Mouse (Mus musculus): Measurements from ENCODE around the gene Cnnm4.

Cnnm4 gene

DNA sequence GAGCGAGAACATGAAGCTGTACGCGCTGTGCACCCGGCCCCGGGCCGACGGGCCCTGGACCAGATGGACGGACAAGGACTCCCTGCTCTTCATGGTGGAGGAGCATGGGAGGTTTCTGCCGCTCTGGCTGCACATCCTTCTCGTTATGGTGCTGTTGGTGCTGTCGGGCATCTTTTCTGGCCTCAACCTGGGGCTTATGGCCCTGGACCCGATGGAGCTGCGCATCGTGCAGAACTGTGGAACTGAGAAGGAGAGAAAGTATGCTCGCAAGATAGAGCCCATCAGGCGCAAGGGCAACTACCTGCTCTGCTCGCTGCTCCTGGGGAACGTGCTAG, 653 bp downstream of the Cnnm4 start:
- no peak for DNase-seq (ENCODE audit: extremely low spot score, low read depth, low spot score)

DNA sequence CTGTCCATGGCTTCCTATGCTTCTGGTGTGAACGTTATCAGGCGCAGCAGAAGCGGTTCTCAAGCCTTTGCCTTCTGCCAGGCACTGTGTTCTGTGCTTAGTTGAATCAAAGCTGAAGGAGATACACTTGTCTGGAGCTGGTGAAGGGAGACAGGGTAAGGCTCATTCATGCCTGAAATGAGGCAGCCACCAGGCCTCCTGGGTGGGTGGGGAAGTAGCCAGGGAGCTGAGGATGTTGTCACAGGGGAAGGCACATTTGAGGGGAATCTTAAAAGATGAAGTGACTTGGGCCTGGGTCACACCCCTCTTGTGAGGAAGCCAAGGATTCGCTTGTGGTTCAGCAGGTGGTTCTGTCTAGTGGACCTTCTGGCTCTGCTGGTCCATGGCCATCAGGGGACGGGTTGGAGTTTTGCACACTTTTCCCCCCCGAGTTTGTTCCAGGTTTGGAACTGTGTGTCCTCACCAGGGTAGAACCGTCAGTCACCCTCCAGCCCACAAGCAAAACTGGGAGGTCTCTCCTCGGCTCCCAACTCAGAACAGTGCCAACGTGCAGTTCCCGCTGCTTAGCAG, 1.9 kb downstream of the Cnnm4 start:
- no peak for DNase-seq (ENCODE audit: extremely low spot score, low read depth, low spot score)

DNA sequence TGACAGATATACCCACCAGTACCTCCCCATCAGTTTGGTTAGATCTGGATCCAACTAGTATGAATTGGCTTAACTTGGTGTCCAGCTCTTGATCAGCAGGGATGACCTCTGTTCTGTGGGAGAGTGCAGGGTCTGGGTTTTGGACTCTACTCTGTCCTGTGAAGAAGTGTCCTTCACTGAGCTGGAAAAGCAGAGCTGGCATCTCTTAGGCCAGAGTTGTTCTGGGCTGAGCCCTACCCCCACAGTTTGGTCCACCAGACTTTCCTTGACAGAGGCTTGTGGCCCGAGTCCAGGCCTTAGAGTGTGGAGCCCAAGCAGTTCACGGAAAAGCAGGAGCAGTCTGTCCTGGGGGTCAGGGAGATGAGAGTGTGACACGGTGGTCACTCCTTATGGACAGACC, 3.2 kb downstream of the Cnnm4 start:
- no peak for DNase-seq (ENCODE audit: extremely low spot score, low read depth, low spot score)

DNA sequence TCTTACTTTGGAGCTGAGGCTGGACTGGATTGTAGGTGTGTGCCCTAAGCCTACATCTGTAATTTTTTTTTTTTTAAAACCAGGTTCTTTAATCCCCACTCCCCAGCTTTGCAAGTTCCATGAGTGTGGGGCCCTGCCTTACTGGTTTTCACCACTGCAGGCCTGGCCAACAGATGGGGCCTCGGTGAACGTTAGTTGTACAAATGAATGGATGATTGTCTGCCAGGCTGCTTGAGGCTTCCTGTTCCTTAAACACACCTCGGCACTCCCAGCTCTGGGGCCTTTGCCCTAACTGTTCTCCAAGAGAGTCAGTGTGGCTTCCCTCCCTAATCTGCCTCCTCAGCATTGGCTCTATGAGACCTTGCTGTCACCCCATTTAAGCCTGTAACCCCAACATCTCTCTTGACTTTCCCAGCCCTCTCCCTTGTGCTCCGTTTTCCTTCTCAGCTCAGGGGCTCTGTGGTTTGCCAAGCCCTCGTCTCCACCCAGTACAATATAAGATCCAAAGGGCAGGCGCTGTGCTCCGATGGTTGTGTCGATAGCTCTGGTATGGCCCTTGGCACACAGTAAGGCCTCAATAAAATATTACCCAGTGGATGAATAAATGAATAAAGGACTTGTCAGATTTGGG, 4.2 kb downstream of the Cnnm4 start:
- no peak for DNase-seq (ENCODE audit: extremely low spot score, low read depth, low spot score)

DNA sequence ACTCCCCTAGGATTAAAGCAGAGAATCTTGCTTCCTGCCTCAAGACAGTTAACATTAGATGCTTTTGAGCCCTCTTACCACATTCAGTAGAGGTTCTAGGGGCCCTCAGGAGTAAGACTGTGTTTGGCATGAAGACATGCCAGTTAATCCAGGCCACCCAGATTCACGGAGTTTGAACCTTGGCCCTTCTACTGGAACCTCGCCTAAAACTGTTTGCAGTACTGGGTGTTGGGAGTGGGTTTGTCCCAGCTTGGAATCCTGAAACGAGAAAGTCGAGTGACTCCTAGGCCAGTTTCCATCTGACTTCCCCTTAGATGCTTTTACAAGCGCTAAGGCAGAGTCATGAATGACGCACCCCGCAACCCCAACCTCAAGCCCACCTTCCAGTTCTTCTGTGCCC, 5.0 kb downstream of the Cnnm4 start:
- DNase-seq (ENCODE audit: extremely low spot score, low read depth, low spot score): no peak

DNA sequence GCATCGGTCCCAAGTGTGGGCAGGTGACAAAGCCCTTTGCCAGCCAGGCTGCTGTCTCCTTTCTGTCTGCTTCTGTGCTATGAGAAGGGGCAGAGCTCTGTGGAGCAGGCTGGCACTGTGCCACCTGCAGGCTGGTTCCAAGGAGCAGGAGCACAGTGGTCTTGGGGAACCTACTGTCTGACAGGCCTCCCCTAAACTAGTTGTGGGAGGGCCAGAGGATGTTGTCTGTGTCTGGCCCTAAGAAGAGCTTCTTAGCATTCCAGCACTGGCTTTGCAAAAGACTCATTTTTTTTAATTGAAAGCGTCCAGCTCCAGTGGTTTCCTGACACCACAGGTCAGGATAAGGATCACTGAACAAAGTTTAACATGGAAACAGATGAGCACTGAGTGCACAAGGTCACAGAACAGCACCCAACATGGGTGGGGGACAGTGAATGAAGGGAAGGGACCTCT, 6.9 kb downstream of the Cnnm4 start:
- DNase-seq (ENCODE audit: extremely low spot score, low read depth, low spot score): no peak

DNA sequence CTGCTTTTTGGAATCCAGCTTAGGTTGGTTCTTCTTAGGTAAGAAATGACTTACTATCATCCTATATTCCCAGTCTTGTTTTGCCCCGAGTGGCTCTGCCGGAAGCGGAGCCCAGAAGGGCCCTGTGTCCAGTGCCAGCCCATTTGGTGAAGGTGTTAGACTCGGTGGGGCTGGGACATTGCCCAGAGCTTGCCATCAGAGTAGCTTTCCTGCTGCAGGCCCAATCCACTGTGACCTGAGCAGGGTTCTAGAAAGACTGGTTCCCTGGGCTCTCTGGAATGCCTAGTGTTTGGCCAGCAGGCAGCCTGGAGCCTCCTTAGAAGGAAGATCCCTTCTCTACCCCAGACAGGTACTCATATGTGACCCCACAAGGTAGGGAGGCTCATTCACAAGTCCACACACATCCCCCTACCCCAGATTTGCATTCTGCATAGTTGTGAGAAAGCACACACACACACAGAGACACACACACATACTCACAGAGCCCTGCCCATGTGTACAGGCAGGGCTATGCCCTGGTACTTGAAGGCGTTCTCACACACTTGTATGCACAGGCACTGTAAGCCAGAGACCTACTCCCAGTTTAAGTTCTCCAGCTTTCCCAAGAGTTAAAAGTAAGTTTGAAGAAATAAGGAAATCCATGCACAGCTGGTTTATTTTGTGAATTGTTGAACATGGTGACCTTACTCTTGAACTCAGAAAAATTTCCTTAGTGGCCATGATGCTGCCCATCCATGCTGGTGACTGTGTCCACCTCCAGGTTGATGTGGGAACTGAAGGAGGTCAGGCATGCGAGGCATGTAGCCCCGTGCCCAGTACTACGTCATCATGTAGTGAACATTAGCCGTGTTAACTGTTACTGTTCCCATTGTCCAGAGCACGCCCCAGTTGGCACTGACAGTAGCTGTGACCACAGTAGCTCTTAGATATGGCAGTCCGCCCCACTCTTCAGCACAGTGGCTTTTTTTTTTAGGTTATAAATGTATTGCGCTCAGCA, 8.8 kb downstream of the Cnnm4 start:
- DNase-seq (ENCODE audit: extremely low spot score, low read depth, low spot score): no peak

DNA sequence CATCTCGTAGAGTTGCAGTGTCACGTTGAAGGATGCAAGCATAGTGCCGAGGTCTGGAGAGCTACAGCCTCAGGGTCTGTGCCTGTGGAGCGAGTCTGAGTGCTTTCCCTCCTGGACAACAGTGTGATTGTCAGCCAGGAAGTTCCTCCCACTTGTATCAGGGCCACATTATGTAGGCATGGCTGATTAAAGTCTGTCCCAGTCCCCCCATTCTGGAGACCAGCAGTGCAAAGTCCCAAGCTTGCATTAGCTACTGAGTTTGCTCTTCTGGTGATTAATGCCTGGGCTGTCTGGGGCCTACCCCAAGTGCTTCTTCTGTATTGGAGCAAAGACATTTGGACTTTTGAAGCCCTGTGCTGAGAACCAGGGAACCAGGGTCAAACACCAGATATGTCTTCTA, 12.4 kb downstream of the Cnnm4 start:
- DNase-seq (ENCODE audit: extremely low spot score, low read depth, low spot score): no peak

DNA sequence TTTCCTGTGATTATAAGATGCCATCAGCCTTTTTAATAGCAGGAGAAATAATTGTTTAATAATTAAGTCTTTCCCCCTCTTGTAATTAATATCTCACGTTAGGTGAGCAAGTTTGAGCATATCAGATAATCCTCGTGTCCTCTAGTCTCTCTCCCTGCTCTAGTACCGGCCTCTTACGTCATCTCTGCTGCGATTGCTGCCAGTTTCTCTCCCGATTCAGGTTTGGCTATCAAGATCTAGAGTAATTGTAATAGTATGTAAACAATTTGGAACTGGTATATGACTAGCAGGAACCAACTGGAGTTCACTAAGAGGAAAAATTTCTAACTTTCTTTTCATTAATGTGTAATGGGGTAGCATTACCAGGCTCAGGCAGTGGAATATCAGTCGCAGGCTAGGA, 13.7 kb downstream of the Cnnm4 start:
- no peak for DNase-seq (ENCODE audit: extremely low spot score, low read depth, low spot score)

DNA sequence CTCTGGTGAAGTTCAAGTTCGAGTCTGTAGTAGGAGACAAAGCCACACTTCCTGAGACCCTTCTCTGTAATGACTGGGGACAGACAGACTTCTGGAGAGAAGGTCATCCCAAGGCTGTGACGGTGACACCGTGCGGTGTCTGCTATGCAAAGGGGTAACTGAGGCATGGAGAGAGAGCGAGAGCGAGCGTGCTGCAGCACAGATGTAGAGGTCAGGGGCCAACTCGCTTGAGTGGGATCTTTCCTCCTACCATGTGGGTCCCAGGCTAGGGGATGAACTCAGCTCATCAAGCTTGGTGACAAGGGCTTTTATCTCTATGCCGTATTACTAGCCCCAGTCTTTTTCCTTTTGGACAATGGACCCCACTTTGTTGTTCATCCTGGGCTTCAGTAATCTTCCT, 15.7 kb downstream of the Cnnm4 start:
- no peak for DNase-seq (ENCODE audit: extremely low spot score, low read depth, low spot score)

DNA sequence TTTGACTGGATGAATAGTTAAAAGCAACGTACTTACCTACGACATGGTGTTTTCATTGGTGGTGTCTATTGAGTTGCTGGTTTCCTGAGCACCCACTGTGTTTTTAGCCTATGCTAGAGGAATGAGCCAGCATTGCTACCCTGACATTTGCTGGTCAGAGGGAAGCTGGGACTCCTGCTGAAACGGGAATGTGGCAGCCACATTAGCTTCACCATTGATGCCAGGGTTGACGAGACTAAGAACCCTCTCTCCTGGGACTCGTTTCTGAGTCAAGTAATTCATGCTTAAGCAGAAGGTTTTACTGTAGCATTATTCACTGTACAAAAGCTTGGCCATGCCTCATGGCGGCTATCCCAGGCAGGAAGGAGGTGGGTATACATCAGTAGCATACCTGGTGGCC, 18.2 kb downstream of the Cnnm4 start:
- no peak for DNase-seq (ENCODE audit: extremely low spot score, low read depth, low spot score)

DNA sequence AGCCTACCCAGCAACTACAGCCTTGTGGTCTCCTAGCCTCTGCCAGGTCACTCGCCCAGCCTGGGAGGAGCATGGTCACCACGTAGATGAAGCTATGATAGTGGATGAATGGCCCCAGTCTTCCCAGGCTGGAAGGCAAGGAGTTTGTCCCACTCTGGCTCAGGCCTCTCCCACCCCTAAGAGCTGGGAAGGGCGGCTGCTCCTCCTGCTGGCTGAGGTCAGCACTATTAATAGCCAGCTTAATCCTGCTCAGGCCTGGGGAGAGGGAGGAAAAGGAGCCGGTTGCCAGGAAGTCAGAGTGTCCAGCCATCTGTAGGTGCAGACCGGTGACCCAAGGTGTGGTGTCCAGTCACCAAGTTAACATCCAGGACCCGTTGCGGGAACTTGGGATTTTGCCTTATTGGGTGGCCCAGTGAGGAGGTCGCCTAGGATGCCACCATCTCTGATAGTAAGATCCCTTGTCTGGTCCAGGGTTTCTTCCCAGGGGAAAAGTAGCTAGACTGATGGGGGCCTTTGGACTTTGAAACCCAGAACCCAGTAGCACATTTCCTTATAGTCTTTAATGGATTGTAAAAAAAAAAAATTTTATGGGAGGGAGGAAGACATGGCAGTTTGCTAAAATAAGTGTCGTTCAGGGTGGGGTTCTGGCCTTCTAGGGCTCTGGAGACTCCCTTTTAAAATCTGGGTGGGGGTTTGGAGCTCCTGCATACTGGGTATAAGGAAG, 21.2 kb downstream of the Cnnm4 start:
- DNase-seq (ENCODE audit: extremely low spot score, low read depth, low spot score): no peak

DNA sequence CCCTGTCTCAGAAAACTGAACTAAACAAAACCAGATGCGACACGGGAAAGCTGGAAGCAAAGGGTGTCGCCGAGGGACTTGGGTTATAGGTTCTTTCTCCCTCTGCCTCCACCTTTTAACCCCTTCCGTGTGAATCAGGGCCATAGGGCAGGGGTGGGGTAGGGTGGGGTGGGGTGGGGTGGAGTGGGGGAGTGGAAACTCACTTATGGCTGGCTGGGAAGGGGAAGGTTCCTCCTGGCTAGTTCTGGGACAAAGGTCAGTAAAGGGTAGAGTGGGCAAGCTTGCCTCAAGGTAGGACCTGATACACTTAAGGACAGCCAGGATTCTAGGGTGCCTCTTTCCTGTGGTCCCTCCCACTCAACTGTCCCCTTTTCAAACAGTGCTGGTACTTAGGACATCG, 21.9 kb downstream of the Cnnm4 start:
- DNase-seq (ENCODE audit: extremely low spot score, low read depth, low spot score): no peak

DNA sequence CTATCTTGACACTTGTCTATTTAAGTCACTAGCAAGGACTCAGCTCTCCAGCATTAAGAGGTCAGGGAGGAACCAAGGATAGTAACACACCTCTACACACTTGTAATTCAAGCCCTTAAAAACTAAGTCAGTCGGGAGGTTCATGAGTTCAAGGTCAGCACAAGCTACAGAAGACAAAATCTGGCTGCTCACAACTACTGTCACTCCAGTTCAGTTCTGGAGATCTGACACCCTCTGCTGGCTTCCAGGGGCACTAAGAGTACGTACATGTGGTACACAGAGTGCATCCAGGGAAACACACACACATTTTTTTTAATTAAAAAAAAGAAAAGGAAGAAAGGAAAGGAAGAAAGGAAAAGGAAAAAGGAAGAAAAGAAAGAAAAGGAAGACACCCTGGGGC, 25.3 kb downstream of the Cnnm4 start:
- no peak for DNase-seq (ENCODE audit: extremely low spot score, low read depth, low spot score)

DNA sequence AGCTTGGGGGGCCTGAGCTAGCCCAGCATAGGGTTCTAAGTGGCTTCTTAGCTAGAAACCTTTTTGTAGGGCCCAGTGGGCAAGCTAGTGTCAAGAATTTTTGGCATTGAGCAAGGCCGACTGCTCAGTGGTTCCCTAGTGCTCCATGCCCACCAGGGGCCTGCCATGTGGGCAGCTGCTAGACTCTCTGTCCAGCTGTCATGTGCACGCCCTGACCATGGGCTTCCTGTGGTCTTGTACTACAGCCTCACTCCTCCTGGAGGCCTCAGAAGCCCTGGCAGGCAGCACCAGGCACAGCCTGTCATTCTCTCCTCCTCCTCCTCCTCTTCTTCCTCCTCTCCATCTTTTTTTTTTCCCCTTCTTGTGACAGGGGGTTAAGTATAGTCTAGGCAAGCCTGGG, 25.9 kb downstream of the Cnnm4 start:
- DNase-seq (ENCODE audit: extremely low spot score, low read depth, low spot score): no peak

DNA sequence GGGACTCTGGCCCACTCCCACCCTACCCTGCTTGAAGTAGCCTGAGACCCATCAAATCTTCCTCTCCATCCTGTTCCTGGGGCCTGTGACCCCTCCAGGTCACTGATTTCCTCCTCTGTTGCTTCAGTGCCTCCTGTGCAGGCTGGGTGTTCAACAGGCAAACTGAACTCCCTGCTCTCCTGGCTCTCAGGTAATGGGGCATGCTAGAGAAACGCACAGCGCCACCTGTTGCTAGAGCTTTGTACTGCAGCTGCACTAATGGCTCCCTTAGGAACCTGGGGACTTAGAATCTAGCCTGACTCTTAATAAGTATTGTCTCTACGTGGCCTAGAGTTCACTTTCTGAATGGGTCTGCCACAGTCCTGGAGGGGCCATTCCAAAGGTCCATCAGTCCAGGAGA, 29.8 kb downstream of the Cnnm4 start:
- DNase-seq (ENCODE audit: extremely low spot score, low read depth, low spot score): peak; percentile 66

DNA sequence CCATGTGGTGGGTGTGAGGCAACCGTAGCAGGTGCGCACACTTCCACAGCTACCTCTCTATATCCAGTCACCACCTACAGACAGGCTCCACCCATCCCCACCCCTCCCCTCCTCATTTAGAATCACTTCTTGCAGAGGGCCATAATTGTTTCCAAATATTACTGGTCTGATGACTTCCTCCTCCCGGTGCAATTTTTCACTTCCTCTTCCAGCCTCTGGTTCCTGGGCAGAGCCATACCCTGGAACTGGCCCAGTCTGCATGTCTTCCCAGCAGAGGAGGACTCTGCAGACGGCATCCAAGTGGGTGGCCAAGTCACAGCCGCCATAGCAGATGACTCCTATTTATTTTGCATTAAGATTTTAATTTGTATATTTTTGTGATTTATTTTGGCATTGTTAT, 36.8 kb downstream of the Cnnm4 start:
- no peak for DNase-seq (ENCODE audit: extremely low spot score, low read depth, low spot score)

DNA sequence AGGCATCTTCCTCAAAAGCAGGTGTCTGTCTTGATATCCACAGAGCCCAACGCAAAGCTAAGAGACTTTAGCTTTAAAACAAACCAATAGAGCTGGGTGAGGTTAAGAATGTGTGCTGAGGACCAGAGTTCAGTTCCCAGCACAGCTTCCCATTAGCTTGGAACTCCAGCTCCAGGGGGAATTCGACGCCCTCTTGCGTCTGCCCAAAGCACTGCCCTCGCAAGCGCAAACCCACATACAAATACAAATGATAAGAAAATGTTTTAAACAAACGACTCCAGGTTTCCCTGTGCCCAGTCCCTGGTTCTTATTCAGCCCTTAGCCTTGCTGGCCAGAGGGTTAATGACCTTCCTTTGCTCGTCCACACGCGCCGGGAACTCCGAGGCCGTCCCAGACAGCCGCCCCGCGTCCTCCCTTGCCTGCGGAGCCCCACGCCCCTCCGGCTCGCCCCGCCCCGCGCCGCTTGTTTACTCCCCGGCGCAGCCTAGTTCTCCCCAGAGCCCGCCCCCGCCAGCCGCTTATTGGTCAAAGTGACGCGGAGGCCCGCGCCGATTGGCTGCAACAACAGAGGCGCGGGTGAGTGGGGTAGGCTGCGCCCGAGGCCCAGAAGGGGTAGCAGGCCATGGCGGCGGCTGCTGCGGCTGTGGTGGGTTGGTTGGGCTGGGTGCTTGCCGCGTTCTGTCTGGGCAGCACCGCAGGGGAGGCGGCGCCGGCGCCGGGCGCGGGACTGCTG, 40.0 kb downstream of the Cnnm4 start, which contains the start of gene Cnnm3:
Gene Cnnm3 (plus strand): TSS at position 579 of the 733 bp plus-strand sequence.
- peak; percentile 80 for DNase-seq (ENCODE audit: extremely low spot score, low read depth, low spot score)

DNA sequence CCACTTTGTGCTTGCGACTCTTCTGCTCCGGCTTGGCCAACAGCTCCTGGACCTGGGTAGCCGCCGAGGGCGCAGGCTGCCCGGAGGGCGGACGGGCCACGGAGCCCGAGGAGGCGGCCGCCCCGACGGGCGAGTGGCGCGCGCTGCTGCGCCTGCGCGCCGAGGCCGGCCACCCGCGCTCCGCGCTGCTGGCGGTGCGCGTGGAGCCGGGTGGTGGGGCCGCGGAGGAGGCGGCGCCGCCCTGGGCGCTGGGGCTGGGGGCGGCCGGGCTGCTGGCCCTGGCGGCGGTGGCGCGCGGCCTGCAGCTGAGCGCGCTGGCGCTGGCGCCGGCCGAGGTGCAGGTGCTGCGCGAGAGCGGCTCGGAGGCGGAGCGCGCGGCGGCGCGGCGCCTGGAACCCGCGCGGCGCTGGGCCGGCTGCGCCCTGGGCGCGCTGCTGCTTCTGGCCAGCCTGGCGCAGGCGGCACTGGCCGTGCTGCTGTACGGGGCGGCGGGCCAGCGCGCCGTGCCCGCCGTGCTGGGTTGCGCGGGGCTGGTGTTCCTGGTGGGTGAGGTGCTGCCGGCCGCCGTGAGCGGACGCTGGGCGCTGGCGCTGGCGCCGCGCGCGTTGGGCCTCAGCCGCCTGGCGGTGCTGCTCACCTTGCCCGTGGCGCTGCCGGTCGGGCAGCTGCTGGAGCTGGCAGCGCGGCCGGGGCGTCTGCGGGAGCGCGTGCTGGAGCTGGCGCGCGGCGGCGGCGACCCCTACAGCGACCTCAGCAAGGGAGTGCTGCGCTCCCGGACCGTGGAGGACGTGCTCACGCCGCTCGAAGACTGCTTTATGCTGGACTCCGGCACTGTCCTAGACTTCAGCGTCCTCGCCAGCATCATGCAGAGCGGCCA, 40.9 kb downstream of the Cnnm4 start:
- DNase-seq (ENCODE audit: extremely low spot score, low read depth, low spot score): no peak

DNA sequence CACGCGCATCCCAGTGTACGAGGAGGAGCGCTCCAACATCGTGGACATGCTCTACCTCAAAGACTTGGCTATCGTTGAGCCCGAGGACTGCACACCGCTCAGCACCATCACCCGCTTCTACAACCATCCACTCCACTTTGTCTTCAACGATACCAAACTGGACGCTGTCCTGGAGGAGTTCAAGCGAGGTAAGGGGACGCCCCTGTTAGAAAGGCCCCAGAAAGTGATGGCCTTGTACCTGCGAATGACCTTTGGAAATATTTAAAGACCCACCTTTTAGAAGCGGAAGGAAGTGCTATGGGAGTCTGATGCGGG, 41.5 kb downstream of the Cnnm4 start:
- DNase-seq (ENCODE audit: extremely low spot score, low read depth, low spot score): no peak
